Mouse (Mus musculus) heart, postnatal 14 days (tissue): Measurements from ENCODE around the gene Samd8. TPM values are rescaled to one million over a fixed set of nuclear protein-coding genes. Genes with fewer than 3 reads are reported as not detected.

Source experiments
- DNase-seq, 2 experiments: peaks; one replicate each; pipeline ENCODE4 v3.0.0; 2021 to 2022
- intact Hi-C: fragments of 180-260 bp; cut with DNase I; formaldehyde crosslinking; loops from one replicate; pipeline ENCODE4 v1.15.1; 2025
- long read RNA-seq, 2 experiments: library from polyadenylated mRNA; stranded (forward); transcript quantifications; one replicate each; pipeline ENCODE4 v2.0.0; 2021
- total RNA-seq, 2 experiments: library from RNA; stranded (reverse); gene quantifications; 2 replicates each; pipeline ENCODE4 v1.2.3; 2021

The Samd8 gene
- total RNA-seq = 10 to 100 TPM; 25.3 to 26.9 TPM
- long read RNA-seq, experiment 1, partial matches to known transcripts = 0 of 6 reads
- long read RNA-seq, experiment 1, other reads (novel, unspliced or antisense) = 2 of 6 reads
- long read RNA-seq, experiment 2, partial matches to known transcripts = 0 of 4 reads
- long read RNA-seq, experiment 2, other reads (novel, unspliced or antisense) = 0 of 4 reads

DNA sequence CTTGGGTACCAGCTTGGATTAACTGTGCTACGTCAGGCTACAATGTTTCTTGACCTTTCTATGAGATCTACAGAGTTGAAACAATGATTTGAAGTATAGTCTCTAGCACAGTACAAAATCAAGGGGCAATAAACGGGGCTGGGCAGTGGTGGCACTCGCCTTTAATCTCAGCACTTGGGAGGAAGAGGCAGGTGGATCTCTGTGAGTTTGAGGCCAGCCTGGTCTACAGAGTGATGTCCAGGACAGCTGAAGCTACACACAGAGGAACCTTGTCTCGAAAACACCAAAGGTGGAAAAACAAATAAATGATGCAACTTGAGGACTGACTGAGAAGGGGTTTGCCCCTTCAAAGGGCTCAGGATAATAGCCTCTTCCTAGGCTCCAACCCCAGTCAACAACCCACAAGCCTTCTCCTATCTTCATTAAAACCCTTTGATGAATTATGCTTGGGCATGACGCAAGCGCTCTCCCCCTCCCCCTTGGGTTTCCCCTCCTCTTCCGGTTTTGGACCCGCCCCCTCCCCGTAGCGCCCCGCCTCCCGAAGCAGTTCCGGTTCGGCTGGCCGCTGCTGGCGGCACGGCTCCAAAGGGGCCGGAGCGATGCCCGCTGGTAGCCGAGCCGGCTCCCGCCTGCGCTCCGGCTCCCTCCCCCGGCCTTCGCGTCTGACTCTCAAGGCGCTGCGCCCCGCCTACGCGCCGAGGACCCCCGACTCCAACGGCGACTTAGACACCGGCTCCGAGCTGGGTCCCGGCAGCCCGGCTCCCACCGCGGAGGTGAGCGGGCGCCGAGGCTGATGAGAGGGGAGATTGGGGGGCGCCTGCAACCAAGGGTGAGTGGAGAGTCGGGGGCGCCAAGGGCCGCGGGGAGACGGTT, at the start of gene Samd8:
Gene Samd8, plus strand, starts transcription at position 524 of the 873 bp plus-strand sequence.
- intact Hi-C loops = loop anchor here (5.0 kb wide), 2 partner anchors 82 to 97 kb away; partner anchors contain the start of gene Comtd1

DNA sequence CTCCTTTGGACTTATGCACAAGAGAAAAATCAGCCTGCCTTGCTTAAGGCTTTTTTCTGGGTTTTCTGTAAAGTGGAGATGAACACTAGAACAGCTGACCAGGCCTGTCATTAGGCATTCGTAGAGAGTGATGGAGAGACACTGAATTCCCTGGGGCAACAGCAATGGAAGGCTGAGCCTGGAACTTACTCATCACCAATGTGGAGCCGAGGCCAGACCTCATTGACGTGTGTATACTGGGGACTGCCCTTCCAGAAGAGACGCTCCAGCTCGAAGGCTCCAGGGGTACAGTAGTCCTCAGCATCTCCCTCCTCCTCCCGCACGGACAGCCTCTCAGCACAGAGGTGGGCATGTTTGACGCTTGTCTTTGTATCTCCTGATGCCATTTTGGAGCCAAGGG, 47.6 kb upstream of the Samd8 start:
- no peak for DNase-seq
- intact Hi-C loops = no loop called here

More for the DNA sequence above, at the start of gene Samd8:
- DNase-seq = peak; percentile 87 to 90

DNA sequence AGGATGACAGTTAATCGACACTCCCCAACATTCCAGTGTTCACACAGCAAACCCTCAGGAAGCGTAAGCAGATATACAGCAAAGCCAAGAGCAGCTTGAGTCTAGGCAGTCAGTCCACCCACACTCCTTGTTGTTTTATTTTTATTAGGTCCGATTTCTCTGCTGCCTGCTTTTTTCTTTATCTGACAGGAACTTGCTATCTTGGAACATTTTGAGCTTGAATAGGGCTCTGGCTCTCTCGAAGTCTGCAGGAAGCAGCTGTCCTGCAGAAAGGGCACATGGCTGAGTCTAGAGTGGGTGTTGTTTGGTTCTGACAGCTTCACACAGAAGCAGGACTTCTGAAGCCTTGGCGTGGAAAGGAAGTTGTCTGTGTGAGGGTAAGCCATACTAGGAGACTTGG, 47.1 kb upstream of the Samd8 start:
- intact Hi-C loops = no loop called here
- DNase-seq = peak; percentile 21 to 24

GRCm38 (mm10) chr14:21705462-21705861, 44.9 kb upstream of the Samd8 start:
- intact Hi-C loops = no loop called here
- DNase-seq = no peak

DNA sequence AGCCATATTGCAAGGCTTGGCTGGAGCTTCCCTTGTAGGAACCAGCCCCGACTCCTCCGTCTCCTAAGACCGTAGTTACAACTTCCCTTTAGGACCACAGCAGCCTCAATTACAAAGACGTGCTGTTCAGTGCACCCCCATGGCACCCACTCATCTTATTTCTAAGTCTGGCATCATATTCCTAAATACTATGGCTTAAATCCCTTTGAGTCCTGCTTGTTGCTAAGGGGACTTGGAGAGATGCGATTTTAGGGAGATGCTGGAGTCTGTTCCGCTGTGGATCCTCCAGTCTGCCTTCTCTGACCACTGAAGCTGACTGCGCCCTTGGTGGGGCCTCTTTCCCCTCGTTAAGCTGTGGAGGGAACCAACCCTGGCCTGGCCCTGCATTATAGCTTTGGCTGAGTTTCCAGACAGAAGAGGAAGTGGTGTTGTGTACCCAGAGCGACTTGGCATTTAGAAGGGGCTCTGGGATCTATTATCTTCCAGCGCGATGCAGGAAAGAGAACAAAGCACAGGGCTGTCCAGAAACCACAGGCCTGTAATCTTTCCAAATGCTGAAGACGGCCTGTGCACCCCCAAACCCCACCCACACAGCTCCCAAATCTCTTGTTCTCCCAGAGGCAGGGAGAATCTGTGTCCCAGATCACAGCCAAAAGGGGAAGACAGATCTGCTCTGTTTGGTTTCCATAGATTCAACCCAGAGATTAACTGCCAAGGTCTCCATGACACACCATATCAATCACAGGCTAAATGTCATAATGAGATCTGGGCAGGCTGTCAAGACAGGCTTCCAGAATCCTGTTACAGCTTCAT, 43.4 kb upstream of the Samd8 start:
- peak; percentile 29 to 49 for DNase-seq
- intact Hi-C loops = no loop called here

DNA sequence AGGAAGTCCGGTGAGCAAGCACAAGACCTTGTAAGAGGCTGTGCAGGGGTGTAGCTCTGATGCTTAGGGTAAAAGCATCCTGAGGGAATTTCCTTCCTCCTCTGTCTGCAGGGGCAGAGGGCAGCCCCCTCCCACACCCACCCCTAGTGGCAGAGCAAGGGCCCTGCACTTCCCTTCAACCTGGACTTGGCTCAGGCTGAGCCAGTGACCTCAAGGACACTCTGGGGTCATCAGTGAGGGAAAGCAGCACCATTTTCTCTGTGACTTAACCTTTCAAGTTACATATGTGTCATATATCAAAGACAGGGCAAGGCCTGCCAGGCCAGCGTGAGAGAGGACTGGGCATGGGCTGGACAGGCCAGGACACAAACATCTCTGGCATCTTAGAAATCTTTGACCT, 40.8 kb upstream of the Samd8 start:
- intact Hi-C loops = no loop called here
- no peak for DNase-seq

GRCm38 (mm10) chr14:21711231-21711630, 39.1 kb upstream of the Samd8 start:
- DNase-seq = no peak
- intact Hi-C loops = no loop called here

DNA sequence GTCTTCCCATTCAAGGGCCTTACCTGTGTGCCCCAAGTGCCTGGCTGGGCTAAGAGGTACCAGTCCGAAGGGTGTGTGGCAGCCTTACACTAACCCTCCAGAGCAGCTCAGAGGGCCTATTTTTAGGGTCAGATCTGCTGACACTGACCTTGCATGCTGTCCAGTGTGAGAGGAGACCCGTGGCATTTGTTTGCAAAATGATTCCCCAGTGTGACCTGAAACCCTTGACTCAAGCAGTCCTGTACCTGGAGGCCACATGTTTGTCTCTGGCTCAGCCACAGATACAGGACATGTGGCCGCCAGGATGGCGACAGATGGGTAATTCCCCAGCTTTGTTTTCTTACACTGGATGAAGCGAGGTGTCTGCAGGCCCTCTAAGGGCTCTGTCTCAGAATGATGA, 35.8 kb upstream of the Samd8 start, which contains the start of gene Dupd1:
Gene Dupd1, minus strand, starts transcription at position 91 of the 400 bp plus-strand sequence.
- DNase-seq = no peak
- intact Hi-C loops = no loop called here

GRCm38 (mm10) chr14:21719646-21720383, 30.5 kb upstream of the Samd8 start:
- DNase-seq = no peak
- intact Hi-C loops = no loop called here

DNA sequence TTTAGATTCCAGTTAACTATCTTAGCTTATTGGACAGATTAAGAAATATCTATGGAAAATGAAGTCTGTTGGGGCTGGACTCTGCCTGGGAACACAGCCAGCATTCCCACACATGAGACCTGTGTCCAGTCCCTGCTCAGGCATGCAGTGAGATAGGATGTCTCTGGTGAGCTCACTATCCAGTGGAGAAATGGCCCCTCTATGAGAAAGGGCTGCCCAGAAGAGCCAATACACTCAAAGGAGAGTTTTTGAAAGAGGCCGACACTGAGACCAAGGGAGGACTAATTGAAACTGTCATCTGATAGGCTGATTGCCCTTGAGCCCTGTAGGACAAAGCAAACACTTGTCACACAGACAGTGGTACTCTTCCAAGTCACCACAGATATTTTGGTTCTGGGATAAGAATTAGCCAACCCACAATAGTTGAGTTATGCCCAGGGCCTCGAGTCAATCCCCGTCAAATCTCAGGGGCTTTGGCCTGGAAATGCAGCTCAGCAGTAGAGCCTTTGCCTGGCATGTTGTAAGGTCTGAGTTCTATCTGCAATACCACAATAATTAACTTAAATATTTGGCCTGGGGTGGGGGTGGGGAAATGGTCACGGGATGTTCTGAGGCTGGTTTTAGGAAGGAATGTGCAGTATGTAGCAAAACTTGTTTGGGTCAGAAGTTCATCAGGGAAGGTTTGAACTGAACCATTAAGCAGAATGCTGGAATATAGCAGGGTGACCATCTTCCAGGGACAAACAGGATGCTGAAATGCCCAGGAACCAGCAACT, 29.7 kb upstream of the Samd8 start:
- DNase-seq = no peak
- intact Hi-C loops = no loop called here

- intact Hi-C loops = no loop called here
- no peak for DNase-seq
Measured at GRCm38 (mm10) chr14:21722021-21722698, 28.2 kb upstream of the Samd8 start.

GRCm38 (mm10) chr14:21729031-21729732, 21.1 kb upstream of the Samd8 start:
- intact Hi-C loops = no loop called here

GRCm38 (mm10) chr14:21729936-21730335, 20.4 kb upstream of the Samd8 start:
- intact Hi-C loops = no loop called here
- no peak for DNase-seq

More at GRCm38 (mm10) chr14:21729031-21729732, 21.1 kb upstream of the Samd8 start:
- DNase-seq = no peak

GRCm38 (mm10) chr14:21733131-21733905, 17.0 kb upstream of the Samd8 start:
- intact Hi-C loops = no loop called here

DNA sequence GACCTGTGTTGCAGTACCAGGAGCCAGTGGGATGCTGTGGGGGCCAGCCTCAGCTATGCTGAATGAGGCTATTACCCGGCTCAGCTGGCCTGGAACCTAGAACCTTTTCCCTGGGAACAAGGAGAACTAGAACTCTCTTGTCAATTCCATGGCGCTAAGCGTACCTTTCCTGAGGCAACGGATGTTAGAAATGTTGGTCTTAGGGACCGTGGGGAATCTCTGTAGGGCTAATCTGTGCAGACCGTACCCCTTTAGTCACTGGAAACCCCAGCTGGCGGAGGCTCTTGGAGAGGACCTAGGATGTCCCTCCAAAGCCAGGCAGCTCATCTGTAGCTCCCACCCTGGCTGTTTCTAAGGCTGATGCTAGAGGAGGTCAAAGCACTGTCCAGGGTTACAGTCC, 10.0 kb upstream of the Samd8 start:
- no peak for DNase-seq
- intact Hi-C loops = loop anchor here (5.0 to 10.0 kb wide), 4 partner anchors 43 to 618 kb away; no protein-coding TSS in a partner anchor

More at GRCm38 (mm10) chr14:21733131-21733905, 17.0 kb upstream of the Samd8 start:
- DNase-seq = no peak

DNA sequence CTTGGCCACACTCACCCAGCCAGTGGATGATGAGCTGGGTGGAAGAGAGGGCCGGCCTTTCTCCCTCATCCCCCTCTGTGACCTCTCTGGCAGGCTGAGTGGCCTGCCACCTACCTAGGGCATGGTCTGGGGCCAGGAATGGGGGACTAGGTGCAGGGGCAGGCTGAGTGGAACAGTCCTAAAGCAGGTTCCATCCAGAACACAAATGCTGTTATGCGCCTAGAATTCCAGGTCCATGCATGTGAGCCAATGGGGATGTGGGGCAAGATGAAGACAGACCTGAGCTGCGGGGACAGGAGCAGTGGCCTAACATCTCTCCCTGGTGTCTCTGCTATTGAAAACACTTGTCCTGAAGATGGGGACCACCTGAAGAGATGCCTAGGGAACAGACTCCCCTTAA, 9.0 kb upstream of the Samd8 start:
- no peak for DNase-seq
- intact Hi-C loops = loop anchor here (5.0 to 10.0 kb wide), 4 partner anchors 44 to 619 kb away; no protein-coding TSS in a partner anchor

- intact Hi-C loops = loop anchor here (1.0 to 10.0 kb wide), 6 partner anchors 44 to 619 kb away; no protein-coding TSS in a partner anchor
- peak; percentile 81 to 92 for DNase-seq
Measured at GRCm38 (mm10) chr14:21741786-21742185, 8.5 kb upstream of the Samd8 start.
